Mouse (Mus musculus) heart, postnatal 0 days (tissue): ENCODE measurements at regions not wholly inside any gene's neighbourhood (a gene's known extent, or its start where the extent isn't known, plus 50 kb on each side); places are given as distances from the start of the nearest gene placed in this dataset.

Experiments
- ATAC-seq: fragments of 200-750 bp; cut with Nextera tagmentation; 2 replicates; pipeline ENCODE4 v1.8.0; 2017; ENCODE audit warnings: low read depth, moderate number of reproducible peaks, moderate library complexity; ENCODE audit not compliant: insufficient read depth
- DNase-seq: peaks from one replicate; pipeline ENCODE4 v3.0.0-alpha.2; 2016; ENCODE audit warnings: low spot score
- H3K27ac ChIP-seq: fragments of 300-500 bp; sonication (generic); 2 replicates; pipeline ENCODE4 v1.5.1; 2014; ENCODE audit warnings: low read depth, mild to moderate bottlenecking
- H3K27me3 ChIP-seq: fragments of 300-500 bp; sonication (generic); 2 replicates; pipeline ENCODE4 v1.6.1; 2014; ENCODE audit warnings: low read length, mixed read lengths; ENCODE audit not compliant: control insufficient read depth, insufficient read depth
- H3K36me3 ChIP-seq: fragments of 300-500 bp; sonication (generic); replicated peaks from 2 replicates; pipeline ENCODE4 v1.6.1; 2014; ENCODE audit warnings: low read length, mixed read lengths; ENCODE audit not compliant: control insufficient read depth, insufficient read depth
- H3K4me1 ChIP-seq: fragments of 300-500 bp; sonication (generic); 2 replicates; pipeline ENCODE4 v1.6.1; 2014; ENCODE audit warnings: antibody characterized with exemption; ENCODE audit not compliant: control insufficient read depth, insufficient read depth
- H3K4me2 ChIP-seq: fragments of 300-500 bp; sonication (generic); 2 replicates; pipeline ENCODE4 v1.6.1; 2014; ENCODE audit warnings: low read depth, mild to moderate bottlenecking, low read length, moderate library complexity
- H3K4me3 ChIP-seq: fragments of 300-500 bp; sonication (generic); 2 replicates; pipeline ENCODE4 v1.5.1; 2014; ENCODE audit warnings: low read depth, low read length
- H3K9ac ChIP-seq: fragments of 300-500 bp; sonication (generic); replicated peaks from 2 replicates; pipeline ENCODE4 v1.6.1; 2014; ENCODE audit warnings: low read depth, low read length, mixed read lengths
- H3K9me3 ChIP-seq: fragments of 300-500 bp; sonication (generic); replicated peaks from 2 replicates; pipeline ENCODE4 v1.6.1; 2016; ENCODE audit warnings: low read length; ENCODE audit not compliant: control insufficient read depth
- CTCF ChIP-seq: IDR thresholded peaks from 2 replicates; pipeline ENCODE4 v1.5.1; 2016; ENCODE audit warnings: antibody characterized with exemption, control low read depth, low read depth
- EP300 ChIP-seq: IDR thresholded peaks from 2 replicates; pipeline ENCODE4 v1.6.1; 2016; ENCODE audit warnings: antibody characterized with exemption, low read depth
- WGBS: fragments of 180-500 bp; shearing (Covaris S2); extraction: QIAGEN DNeasy Blood & Tissue Kit; methylation state at CpG from one replicate; pipeline ENCODE4 v1.1.7; 2014; 5-methylcytosine and 5-hydroxymethylcytosine counted together

- ATAC-seq (no peak), DNase-seq (no peak)
- Histone ChIP-seq H3K9ac (no peak overlapping the region), H3K9me3 (no peaks in the 10 kb centered on the region), H3K4me1 (no peaks in the 10 kb centered on the region), H3K27me3 (peaks cover 5% of the 10 kb centered on the region; the same call in 1 of the 2 replicates), H3K4me3 (no peak overlapping the region), H3K4me2 (no peak overlapping the region), H3K36me3 (no peaks in the 10 kb centered on the region), H3K27ac (no peak overlapping the region)
- TF ChIP-seq CTCF (no peak), EP300 (no peak)
- WGBS: 68% methylated on average over 9 of the region's 9 CpGs
Observed at GRCm38 (mm10) chr6:117534991-117535390, 306.0 kb upstream of the Zfp637 start.

GRCm38 (mm10) chr6:117536084-117536483 lies 304.9 kb upstream of the Zfp637 start:
- peaks cover 5% of the 10 kb centered on the region; the same call in 1 of the 2 replicates for H3K27me3 ChIP-seq
- no peak overlapping the region for H3K9ac ChIP-seq
- no peaks in the 10 kb centered on the region for H3K4me1 ChIP-seq
- no peaks in the 10 kb centered on the region for H3K9me3 ChIP-seq
- WGBS: 75% methylated on average over 4 of the region's 4 CpGs
- ATAC-seq (no peak), DNase-seq (no peak)
- no peak overlapping the region for H3K4me2 ChIP-seq
- no peaks in the 10 kb centered on the region for H3K36me3 ChIP-seq
- no peak overlapping the region for H3K27ac ChIP-seq
- no peak for TF ChIP-seq CTCF
- no peak for TF ChIP-seq EP300
- no peak overlapping the region for H3K4me3 ChIP-seq

GRCm38 (mm10) chr6:117542431-117542830 lies 298.5 kb upstream of the Zfp637 start:
- H3K4me1 ChIP-seq: no peaks in the 10 kb centered on the region
- H3K4me3 ChIP-seq: no peak overlapping the region
- ATAC-seq (no peak), DNase-seq (no peak)
- no peak overlapping the region for H3K27ac ChIP-seq
- WGBS: 75% methylated on average over 3 of the region's 3 CpGs
- TF ChIP-seq EP300 (no peak), CTCF (no peak)
- no peaks in the 10 kb centered on the region for H3K9me3 ChIP-seq
- H3K9ac ChIP-seq: no peak overlapping the region
- no peak overlapping the region for H3K4me2 ChIP-seq
- H3K36me3 ChIP-seq: no peaks in the 10 kb centered on the region
- H3K27me3 ChIP-seq: no peaks in the 10 kb centered on the region

GRCm38 (mm10) chr6:117544276-117545196 lies 296.4 kb upstream of the Zfp637 start:
- Histone ChIP-seq H3K27ac (no peak overlapping the region), H3K4me3 (no peak overlapping the region), H3K27me3 (no peaks in the 10 kb centered on the region), H3K4me2 (no peak overlapping the region), H3K9ac (no peak overlapping the region), H3K4me1 (no peaks in the 10 kb centered on the region), H3K36me3 (no peaks in the 10 kb centered on the region), H3K9me3 (no peaks in the 10 kb centered on the region)
- TF ChIP-seq CTCF: no peak
- TF ChIP-seq EP300: no peak
- ATAC-seq (no peak), DNase-seq (no peak)
- WGBS: 69% methylated on average over 11 of the region's 11 CpGs

GRCm38 (mm10) chr6:117550930-117551329 lies 290.1 kb upstream of the Zfp637 start:
- Histone ChIP-seq H3K9ac (no peak overlapping the region), H3K4me3 (no peak overlapping the region), H3K27me3 (no peaks in the 10 kb centered on the region), H3K36me3 (no peaks in the 10 kb centered on the region), H3K9me3 (no peaks in the 10 kb centered on the region), H3K4me1 (peaks cover 16% of the 10 kb centered on the region; the same call in 1 of the 2 replicates), H3K4me2 (no peak overlapping the region), H3K27ac (no peak overlapping the region)
- ATAC-seq: no peak
- whole genome bisulfite sequencing: 90% methylated on average over 7 of the region's 7 CpGs
- TF ChIP-seq EP300 (no peak), CTCF (no peak)
- no peak for DNase-seq
